In the genomic region with DNA sequence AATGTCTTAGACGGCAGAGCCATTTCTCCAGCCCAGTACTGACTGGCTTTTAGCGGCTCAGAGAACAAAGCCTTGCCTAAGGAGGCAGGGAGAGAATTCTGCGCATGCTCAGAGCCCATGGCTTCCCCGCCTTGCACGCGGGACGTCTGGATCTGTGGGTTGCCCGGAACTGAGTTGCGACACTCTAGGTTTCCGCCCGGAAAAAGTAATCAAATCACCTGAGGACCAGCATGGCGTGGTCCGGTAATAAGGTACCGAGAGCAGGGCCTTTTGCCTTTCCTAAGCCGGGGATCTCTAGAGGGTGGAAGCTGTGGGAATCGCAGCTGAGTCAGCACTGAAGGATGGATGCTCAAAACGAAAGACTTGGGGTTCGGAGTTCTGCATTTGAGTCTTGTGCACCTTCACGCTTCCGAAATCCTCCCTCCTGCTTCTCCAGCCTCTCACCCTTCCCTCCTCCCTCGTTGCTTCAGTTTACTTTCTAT, we compare ENCODE assay signal across 8 mouse cellular contexts. TPM values are rescaled to one million over a fixed set of nuclear protein-coding genes. Genes with fewer than 3 reads are reported as not detected.
DNase-seq lines count a peak whose midpoint lies in the region; ATAC-seq lines count a peak whose summit lies in the region.

A gene (plus strand): TSS at position 105 of the 482 bp plus-strand sequence.

- peak within 1 kb of the TSS; percentile 90 for H3K27ac ChIP-seq in hindbrain, embryonic 12.5 days

- H3K36me3 ChIP-seq in hindbrain, embryonic 12.5 days = no peaks in the 10 kb centered on the region

- WGBS in hindbrain, embryonic 12.5 days = under 1% methylated on average over 21 of the region's 21 CpGs

- H3K9ac ChIP-seq in hindbrain, embryonic 12.5 days = peak within 1 kb of the TSS; percentile 69

- no peaks in the 10 kb centered on the region for H3K9me3 ChIP-seq in hindbrain, embryonic 12.5 days (replicated peaks)

- peak within 1 kb of the TSS; percentile 58 for H3K4me3 ChIP-seq in hindbrain, embryonic 12.5 days

- H3K4me2 ChIP-seq in hindbrain, embryonic 12.5 days (replicated peaks) = peak within 1 kb of the TSS; percentile 59

- H3K27me3 ChIP-seq in hindbrain, embryonic 12.5 days = no peaks in the 10 kb centered on the region

- peak; percentile 97 for DNase-seq in MN1 (ENCODE audit: low spot score)
- DNase-seq in cerebellum, adult 9-10 months = peak; percentile 96
- peak; percentile 91 to 98 for DNase-seq in frontal cortex, adult 2 months (ENCODE audit: extremely low spot score in 1 of 2, low spot score in 1 of 2)
- peak; percentile 90 to 95 for DNase-seq in layer of hippocampus, postnatal 14 days (ENCODE audit: low spot score in 2 of 2)
- peak; percentile 90 for DNase-seq in lung, postnatal 14 days
- peak; percentile 93 for DNase-seq in retina, adult 2 months (ENCODE audit: low read depth, low spot score)
- DNase-seq in thymus, postnatal 36 days = peak; percentile 87 to 90

- ATAC-seq in hindbrain, embryonic 12.5 days (ENCODE audit: low FRiP score) = peak; percentile 97

- peaks cover 14% of the 10 kb centered on the region for H3K4me1 ChIP-seq in hindbrain, embryonic 12.5 days

RNA-seq across cellular contexts. Expression of the gene that starts here (rescaled TPM):
- polyA plus RNA-seq in frontal cortex, adult 2 months (2012; rRNA removed) = 10.3 and 10.9 TPM in 2 replicates
- 44.0 and 47.0 TPM in 2 replicates for polyA plus RNA-seq in hindbrain, embryonic 12.5 days (2016; fragmentation: Nextera tagmentation; extraction: Ambion mirVana)
- 10 to 100 TPM; 12.3 to 13.1 TPM for total RNA-seq in layer of hippocampus, postnatal 14 days (2021)

Comparison
In these comparisons a context has a peak if more than half of its experiments do, and no peak if none do; other contexts are left out.
1. Peak in every context shown above with its lines: DNase-seq, ATAC-seq, H3K4me3 ChIP-seq and H3K27ac ChIP-seq.